Mouse (Mus musculus) embryo, embryonic 11.5 days (tissue): ENCODE results near the gene Adarb1.

Experiments used
- DNase-seq: peaks from one replicate; pipeline ENCODE4 v3.0.0-alpha.2; 2012; ENCODE audit warnings: low read depth, low spot score

The Adarb1 gene

DNA sequence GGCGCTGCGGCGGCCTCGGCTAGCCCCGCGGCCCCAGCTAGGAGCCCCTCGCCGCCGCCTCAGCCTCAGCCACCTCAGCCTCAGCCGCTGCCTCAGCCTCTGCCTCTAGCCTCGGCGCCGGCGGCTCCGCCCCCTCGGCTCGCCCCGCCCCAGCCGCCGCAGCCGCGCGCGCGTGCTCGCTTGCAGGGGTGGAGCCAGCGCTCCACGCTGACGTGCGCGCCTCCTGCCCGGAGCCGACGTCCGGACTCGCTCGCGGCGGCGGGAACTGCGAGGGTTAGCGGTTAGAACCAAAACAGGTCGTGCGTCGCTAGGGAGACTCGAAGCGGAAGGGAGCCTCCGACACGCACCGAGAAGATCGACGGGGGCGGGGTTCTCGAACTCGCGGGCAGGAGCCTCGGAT is at the start of gene Adarb1:
Gene Adarb1, minus strand, starts transcription at position 133 of the 400 bp plus-strand sequence.
- peak; percentile 87 for DNase-seq

DNA sequence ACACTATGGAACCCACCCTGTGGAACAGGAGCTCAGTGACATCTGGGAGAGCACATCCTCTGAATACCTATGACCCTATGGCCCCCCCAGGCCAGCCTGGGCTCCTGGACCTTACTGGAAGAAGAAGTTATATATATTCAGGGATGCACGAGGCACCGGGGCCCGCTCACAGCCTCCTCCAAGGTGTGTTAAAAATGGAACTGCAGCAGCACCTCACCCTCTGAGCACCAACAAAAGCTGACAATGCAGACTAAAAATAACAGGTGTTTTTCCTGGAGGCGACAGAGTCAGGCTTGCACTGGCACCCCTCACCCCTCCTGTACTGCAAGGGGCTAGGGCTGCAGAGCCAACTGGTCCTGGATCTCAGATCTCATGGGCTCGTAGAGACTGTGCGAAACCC is 49.3 kb upstream of the Adarb1 start:
- no peak for DNase-seq

DNA sequence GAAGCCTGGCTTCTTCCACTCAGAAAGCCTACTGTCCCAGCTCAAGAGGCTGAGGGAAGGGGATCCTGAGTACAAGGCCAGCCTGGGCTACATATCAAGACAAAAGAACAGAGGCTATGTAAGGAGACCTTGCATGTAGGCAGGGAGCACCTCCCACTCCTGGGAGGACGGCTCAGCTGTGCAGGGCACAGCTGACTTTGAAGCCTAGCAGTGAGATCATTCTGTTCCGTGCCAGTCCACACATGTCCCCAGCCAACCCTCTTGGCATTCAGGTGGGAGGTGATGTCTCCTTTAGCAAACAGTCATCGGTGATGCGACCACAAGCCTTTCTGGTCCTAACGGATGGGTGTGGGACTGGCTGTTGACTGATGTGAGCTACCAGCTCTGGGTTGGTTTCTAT is 47.8 kb upstream of the Adarb1 start:
- DNase-seq: no peak

DNA sequence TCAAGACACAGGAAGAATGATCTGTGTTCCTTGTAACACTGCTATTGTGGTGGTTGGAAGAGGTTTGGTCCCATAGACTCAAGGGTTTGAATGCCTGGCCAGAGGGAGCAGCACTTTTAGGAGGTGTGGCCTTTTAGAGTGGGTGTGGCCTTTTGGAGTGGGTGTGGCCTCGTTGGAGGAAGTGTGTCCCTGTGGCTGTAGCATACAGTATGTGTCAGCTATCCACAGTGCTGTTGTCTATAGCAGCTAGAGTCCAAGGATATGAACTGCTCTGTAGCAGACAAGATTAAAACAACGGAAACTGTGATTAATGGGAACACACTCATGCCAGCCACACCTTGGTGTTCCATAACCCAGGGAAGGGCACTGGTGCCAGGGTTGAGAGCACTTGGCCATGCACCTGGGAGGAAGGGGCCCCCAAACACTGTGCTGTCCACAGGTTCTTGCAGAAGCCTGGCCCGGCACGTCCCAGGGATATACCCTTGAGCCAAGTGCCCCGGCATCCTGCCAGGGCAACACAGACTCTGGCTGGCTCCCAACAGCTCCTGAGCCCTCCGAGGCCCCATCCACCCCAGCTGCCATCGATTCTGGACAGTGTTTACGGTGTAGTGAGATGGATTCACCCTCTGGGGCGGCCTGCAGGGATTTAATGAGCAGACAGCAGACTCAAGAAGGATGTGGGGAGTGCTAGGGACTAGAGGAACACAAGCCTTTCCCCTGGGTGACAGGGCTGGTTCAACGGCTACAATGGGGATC is 46.3 kb upstream of the Adarb1 start:
- DNase-seq: no peak

DNA sequence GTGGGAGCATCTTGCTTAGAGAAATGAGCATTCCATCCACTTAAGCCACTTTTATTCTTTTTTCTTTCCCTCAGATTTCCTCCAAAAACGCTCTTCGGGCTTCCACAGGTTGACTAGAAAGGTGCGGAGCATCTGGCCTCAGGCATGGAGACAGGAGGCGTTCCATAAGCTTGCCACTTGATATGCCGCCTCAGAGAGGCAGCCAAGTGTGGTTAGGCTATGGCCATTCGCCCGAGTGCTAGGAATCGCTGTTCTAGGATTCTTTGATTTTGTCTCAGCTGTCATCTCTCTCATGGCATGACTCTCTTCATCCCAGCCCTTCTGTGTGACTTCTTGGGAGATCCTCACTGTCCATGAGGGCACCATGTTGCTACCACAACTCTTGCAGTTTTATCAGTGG is 43.1 kb upstream of the Adarb1 start:
- DNase-seq: no peak

DNA sequence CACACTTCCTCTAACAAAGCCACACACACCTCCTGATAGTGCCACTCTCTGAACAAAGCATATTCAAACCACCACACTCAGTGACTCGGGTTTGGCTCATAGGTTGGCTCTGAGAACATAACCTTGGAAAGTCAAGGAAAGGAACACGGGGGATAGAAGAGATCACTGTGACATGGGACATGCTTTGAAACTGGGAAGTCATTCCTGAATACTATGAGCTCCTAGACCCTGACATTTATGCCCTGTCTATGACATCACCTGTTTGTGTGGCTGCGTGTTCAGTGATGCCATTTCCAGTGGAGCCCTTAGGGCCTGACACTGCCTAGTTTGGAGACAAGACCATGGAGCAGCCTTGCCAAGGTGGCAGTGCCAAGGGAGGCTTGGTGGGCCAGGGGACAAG is 39.6 kb upstream of the Adarb1 start:
- no peak for DNase-seq

DNA sequence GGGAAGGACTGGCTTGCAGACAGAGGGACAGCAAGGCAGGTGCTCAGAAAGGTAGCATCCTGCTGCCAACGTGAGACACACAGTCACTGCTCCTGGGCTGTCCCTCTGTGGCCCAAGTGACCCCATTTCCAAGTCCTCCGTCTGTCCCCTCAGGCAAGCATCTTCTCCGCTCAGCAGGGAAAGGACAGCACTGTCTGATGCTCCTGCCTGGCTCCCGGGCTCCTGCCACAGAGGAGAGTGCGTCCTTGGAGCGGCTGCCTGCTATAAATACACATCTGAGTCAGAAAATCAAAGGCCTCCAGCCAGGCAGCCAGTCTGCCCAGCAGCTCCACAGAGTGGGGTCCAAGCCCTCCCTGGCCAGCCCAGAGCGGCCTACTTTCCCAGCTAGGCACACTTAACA is 38.4 kb upstream of the Adarb1 start:
- no peak for DNase-seq

DNA sequence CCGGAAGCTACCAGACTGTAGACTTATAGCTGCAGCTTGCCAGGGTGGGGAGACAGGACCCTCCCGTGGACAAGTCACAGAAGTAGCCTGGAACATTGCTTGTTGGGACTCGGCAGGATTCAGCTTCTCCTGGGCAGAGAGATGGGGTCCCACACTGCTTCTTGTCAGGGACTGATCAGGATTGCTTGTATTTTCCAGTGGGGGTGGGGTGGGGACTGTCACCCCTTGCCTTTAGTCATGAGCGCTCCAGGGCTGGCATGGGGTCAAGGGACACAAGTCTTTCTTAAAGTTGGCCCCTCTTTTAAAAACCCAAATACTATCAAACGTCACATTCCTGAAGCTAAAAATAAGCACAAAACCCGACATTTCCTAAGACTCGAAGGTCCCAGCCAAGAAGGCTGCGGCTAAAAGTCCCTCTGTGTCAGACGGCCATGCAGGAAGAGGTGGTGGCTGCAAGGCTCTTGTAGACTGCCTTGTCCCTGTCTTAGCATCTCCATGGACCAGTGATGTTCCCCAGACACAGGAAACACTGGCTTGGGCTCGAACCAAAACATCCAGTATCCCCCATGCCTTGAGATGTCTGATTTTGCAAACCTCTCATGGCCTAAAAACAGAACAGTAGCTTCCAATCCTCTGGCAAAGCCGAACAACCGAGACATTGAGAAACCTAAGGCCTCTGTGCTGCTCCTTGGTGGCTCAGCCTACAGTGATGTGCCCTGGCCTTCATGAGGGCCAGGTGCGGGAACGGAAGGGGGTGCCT is 37.4 kb upstream of the Adarb1 start:
- no peak for DNase-seq

DNA sequence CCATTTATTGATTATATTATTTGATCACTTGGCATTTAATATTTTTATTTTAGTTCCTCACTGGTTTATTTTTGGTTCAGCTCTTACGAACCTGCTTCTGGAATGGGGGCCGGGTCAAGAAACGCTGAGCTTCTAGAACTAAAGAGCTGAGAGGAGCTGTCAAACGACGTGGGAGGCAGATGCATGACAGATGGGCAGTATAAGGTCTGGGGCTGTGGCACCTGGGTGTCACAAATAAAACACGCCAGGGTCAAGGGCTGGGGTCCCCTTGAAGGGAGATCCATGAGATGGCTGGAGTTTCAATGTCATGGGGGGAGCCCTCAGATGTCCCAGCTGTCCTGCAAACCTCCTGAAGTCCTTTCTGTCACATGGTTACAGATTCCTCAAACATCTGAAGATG is 36.7 kb upstream of the Adarb1 start:
- no peak for DNase-seq

DNA sequence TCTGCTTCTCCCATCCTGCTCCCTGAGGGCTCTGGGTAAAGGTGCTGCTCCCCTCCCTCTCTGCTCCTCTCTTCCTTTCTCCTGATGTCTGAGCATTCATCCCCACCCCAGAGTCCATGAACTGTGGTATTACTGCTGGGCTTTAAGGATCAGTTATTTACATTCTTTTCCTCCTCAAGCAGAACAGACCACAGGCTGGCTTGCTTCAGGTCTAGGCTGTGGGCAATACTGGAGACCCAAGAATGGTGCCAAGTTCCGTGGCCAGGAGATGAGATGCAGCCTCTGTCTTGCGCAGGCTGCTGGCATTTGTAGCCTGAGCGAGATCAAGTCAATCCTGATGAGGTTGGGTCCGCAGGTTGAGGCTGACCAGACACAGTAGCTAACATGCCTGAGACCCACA is 33.8 kb upstream of the Adarb1 start:
- no peak for DNase-seq

DNA sequence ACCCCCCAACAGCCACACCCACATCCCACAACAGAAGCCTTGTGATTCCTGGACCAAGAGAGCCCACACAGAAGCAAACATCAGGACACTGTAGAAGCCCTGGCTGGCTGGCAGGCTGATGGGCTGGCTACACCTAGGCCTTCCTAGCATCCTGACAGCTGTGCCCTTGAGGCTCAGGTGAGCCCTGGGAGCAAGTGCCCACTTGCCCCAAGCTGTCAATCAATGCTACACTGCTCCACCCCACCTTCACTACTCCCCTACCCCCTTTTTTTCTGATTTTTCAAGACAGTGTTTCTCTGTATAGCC is 32.0 kb upstream of the Adarb1 start:
- DNase-seq: no peak

DNA sequence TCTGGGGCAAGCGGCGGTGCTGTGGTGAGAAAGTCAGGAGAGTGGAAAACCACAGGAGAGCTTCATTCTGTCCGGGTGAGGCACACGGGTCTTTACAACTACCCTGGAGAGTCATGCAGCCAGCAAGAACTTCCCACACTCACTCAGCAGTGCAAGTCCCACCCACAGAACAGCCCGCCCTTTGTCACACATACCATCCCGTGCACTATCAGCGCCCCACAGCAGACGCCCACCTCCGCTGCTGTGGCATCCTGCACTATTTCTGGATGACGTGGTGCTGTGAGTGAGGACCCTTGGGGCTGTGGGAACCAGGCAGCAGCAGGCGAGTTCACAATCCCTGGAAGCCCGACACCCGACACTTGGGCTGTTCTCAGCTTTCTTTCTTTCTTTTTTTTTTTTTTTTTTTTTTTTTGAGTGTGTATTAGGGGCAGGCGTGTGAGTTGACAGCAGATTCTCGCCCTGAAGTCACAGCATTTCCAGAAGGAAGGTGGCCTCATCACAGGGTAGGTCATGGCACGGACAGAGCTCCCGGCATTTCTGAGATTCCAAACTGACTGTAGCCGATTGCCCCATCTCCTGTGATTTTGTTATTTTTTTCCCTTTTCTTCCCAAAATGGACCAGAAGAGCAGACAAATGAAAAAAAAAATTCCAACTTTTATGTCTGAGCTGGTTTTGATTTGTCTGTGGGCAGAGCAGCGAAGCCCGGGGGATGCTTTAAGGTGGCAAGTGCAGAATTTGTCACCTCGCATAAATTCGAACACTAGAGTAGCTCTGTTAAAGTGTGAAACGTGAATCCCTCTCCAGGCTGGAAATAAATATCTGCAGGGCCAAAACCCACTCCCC is 31.5 kb upstream of the Adarb1 start:
- DNase-seq: no peak

DNA sequence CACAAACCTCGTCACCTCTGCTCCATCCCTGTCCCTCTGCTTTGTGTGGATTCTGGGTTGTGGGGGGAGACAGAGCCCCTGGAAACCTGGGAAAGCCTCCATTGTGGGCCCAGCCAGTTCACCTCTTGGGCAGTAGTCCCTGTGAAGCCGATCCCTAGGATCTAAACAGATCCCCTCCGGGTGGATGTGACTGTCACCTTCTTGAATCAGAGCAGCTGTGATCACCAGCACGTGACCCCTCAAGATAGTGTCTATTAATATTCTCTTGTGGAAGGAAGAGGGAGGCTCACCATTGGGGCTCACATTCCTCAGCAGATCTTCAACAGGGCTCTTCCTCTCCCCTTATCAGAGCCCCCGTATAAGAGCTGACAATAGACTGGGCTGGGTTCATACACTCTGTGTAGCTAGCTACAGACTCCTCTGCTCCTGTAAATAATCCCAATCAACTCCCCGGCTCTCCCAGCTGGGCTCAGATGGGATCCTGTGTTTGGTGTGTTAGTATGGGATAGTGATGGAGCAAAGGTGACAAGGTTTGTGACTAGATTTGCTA is 30.7 kb upstream of the Adarb1 start:
- DNase-seq: no peak

DNA sequence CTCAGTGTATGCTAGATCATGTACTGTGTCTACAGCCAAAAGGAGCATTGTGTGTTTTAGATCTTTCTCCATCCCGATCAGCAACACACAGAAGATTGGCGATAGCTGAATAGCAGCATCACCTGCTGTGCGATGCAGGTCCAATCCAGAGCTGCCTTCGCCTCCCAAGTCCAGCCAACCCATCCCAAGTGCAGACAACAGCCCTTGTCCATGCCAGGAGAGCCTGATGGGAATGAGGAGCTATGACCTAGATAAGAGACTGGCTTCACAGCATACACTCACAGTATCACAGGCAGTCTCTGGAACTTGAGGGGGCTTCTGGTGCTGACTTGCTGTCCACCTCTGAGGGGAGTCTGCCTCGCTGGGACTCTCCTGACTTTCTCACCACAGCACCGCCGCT is 30.1 kb upstream of the Adarb1 start:
- DNase-seq: no peak

DNA sequence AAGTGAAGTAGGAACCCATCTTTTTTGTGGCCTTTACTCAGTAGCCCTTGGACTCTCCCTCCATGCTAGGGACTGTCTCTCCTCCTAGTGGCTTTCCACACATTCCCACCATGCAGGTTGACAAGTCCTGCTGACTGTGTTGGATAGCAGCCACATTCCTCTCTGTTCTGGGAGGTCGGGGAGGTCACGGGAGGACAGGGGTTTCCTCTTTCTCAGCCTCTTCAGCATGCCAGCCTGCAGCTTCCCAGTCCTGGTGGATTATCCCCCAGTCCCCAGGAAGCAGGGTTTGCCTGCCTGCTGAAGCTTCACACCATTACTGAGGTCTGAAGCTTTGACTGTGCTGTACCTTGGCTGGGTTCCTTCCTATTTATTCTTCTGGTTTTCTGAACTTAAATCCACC is 29.7 kb upstream of the Adarb1 start:
- no peak for DNase-seq

DNA sequence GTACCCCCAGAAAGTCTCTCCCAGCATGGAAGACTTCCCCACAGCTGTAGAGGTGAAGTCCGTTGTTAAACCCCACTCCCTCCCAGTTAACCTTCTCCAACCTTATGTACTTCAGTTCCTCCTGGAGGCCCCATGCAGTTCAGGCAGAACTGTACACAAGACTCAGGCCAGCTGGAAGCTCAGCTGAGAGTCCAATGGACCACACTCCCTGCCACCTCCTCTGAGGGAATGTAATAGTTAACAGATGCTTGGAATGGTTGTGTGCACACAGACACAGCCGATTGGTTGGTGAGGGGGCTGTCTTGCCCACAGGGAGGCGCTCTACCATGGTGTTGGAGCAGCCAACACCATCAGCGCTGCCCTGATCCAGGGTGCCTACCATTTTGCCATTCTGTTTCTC is 24.2 kb upstream of the Adarb1 start:
- DNase-seq: no peak

DNA sequence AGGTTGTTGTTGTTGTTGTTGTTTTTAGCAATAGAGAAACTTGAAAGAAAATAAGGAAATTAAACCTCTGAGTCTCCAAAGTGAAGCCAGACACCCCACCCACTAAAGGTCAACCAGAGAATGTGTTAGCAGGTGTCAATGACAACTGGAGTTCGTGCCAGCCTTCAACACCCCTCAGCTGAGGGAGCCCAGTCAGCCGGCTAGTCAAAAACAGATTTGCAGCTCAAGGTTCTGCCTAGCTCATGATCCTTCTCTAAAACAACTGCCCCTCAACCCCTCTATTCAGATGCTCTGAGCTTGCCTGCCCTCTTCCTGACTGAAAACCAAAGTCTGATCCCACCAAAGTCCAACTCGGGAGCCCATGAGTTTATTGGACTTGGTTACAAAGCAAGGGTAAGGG is 23.7 kb upstream of the Adarb1 start:
- no peak for DNase-seq

DNA sequence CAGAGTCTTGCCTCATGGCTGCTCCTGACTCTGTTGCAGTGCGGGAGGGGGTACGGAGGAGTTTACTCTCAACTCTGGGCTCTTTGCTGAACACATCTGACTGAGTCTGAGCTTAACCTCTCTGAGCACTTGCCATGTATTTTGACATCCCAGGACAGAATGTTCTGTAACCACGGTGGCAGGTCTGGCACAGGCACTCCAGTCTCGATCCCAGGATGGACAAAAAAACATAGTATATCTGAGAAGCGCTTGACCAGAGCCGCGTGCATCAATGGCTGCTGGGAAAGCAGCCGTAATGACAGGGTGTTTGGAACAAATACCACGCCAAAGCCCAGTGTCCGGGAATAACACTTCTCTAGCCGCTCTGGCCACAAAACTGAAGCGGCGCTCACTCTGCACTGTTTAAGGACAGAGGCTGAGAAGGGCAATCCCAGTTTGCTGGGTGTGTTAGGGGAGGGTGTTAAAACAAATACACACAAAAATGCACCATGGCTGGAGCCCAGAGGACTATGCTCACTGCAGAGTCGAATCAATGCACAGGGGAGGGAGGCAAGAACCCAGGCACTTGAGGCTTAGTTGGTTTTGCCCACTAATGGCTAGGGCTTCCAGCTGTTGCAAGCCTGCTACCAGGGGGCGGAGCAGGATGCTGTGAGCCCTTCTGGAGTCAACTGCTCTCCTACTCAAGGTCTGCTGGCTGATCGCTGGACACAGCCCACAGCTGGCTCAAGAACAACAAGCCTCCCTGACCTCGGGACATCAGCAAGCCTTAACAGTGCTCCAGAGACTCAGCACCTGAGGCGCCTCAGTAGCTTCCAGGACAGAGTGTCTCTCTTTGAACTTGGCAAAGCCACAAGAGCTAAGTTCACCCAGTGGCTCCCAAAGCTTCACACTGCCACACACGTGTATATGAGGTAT is 23.0 kb upstream of the Adarb1 start:
- no peak for DNase-seq

DNA sequence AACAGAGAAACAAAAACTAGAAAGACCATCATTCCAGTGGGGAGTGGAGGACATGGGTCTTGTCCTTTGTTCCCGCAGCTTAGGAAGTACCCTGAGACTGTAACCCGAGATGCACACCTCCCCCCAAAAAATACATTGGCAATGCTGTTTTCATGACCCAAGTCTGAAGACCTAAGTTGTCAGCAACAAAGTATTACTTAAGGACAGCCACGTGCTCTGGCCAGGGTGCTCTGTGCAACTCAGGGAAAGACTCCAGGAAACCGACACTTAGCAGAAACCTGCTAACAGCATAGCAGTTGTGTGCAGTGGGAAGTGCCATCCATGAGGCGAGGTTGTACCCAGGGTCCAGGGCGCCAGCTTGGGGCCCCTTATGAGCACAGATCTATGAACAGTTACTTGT is 22.2 kb upstream of the Adarb1 start:
- no peak for DNase-seq

DNA sequence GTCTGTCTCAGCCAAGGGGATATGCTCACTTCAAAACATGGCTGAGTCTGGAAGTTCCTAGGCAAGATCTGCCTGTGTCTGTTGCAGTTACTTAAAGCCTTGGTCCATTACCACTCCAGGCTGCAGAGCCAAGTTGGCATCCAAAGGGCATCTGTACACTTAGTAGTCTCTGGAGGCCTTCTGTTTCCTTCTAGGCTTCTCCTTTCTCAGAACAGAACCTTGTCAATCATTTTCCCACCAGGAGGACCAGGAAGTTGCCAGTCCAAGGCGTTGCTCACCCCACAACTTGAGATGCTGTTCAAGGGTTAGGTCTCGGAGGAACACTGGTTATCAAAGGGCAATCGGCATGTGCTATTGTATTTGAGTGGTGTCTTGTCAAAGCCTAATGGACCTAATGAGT is 21.0 kb upstream of the Adarb1 start:
- DNase-seq: no peak

DNA sequence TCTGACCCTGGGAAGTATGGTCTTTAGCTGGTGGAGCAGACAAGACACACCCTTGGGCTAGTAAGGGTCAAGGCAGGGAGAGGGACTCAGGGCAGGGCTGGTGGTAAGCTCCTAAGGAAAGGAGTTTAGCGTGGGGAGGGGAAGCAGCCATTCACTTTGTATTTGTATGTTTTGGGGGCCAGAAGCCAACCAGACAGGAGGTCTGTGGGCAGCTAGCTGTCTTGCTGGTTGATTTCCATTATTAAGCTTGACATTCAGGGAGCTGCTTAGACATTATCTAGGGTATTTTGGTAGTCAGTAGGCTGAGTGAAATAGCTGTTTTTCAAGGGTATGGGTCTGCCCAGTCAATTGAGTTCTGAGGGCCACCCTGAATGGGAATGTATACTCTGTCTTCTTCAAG is 20.0 kb upstream of the Adarb1 start:
- DNase-seq: no peak
